Mouse (Mus musculus) layer of hippocampus, adult 8-10 months (tissue): ENCODE data around the gene Nemp2. TPM values are rescaled to one million over a fixed set of nuclear protein-coding genes. Genes with fewer than 3 reads are reported as not detected.

Source experiments
- DNase-seq, 2 experiments: peaks; one replicate each; pipeline ENCODE4 v3.0.0; 2022; ENCODE audit warnings: low spot score in 2 of 2
- total RNA-seq, 4 experiments: library from RNA; stranded (reverse); gene quantifications; 2 replicates each; pipeline ENCODE4 v1.2.4; 2022

The Nemp2 gene
- total RNA-seq: 1 to 10 TPM; 4.0 to 5.8 (median 4.4) TPM

DNA sequence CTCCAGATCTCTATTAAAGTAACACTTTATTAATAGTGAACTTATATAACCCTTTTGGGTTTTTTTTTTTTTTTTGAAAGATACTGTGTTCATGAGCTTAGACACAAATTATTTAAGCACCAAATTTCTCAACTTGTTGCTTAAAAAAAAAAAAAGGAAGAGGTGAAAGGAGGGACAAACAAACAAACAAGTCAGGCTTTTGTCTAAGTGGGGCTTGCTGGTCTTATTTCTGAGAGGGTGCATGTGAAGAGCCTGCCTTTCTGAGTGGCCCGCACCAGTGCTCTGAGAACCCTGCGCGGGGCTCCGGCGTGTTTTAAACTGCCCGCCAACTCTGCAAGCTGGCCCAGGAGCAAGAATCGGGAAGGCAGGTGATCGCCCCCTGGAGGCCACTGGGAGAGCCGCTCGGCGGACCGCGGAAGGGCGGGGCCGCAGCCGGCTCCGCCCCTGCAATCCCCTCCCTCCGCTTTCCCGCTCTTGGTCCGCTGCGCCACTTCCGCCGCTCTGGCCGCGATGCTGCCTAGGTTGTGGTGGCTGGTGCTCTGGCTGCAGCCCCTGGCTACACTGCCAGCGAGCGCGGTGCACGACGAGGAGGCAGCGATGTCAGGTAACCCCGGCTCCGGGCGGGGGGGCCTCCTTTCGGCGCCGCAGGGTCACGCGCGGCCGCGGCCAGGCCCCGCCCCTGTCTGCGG, at the start of gene Nemp2:
Nemp2 (plus strand) TSS at position 456 of the 689 bp plus-strand sequence.
- peak; percentile 83 to 93 for DNase-seq

DNA sequence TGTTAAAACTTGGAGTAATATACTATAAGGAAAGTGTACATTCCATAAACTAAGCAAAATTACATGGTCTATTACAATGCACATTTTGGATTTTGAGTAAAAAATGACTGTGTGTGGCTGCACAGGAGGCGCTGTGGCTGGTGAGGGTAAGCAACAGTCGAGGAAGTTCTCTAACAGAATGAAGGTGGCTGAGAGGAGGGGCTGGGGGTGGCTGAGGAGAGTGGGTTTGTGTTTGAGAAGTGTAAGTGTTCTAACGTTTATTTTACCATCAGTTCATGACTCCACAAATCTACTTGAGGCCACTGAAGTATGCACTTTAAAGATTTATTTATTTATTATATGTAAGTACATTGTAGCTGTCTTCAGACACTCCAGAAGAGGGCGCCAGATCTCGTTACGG, 48.8 kb upstream of the Nemp2 start:
- DNase-seq: no peak

DNA sequence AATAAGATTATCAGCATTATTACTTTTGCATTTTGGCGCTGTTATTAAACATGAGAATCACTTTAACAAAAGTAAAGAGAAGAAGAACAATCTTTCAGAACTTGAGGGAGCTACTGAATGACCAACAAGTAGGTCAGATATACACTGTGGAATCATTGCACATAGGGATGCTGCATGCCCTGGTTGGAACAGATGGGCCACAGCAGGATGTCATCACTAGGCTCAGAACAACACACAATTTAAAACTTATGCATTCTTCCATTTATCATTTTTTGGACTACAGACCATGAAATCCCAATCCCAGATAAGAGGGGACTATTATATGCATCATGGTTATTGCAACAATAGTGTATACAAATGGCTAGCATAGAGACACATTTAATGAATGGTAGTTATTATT, 47.6 kb upstream of the Nemp2 start:
- no peak for DNase-seq

DNA sequence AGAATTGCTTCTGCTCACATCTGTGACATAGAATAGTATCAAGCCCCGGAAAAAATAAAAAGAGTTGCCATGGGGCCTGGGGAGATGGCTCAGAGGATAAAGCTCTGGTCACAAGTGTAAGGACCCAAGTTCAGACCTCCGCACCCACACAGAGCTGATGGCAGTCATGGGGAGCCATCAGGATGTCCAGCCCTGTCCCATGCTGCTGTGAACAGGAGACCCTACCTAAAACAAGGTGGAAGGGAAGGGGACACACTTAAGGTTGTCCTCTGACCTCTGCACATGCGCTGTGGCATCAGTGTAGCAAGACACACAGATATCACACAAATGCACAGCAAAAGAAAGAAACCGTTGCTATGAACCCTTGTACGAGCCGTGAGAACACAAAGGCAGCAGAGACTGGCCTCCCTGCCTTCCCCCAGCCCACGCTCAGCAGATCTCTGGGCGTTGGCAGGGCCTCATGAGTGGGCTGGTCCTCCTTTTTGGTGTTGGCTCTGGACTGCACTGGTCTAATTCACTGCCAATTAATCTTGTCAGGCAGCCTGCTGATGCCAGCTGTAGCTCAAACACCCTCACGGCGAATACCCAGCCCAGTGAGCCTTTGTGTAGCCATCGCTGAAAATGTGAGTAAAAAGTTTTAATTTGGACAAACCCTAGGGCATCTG, 33.4 kb upstream of the Nemp2 start:
- DNase-seq: peak; percentile 67 to 71

DNA sequence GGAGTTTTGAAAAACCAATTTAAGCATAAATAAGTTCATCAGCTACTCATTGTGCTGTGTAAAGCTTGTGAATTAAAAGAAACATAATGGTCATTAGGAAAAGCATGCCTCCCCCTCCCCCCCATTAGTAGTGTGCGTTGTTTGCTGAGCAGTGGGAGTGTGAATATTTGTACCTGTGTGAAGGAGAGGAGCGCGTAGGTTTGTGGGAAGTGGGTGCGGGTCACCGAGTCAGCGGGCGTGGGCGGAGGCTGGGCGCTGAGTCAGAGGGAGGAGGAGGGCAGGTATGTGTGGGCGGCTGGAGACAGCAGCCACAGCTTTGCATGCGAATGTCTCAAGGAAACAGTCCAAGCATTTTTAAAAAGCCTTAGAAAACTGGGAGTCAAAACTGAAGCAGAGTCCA, 32.7 kb upstream of the Nemp2 start:
- DNase-seq: peak; percentile 19 to 20

- DNase-seq: no peak
These were observed 32.1 kb upstream of the Nemp2 start for GRCm38 (mm10) chr1:52598361-52598760.

- no peak for DNase-seq
These were observed 29.0 kb upstream of the Nemp2 start for GRCm38 (mm10) chr1:52601496-52601895.

GRCm38 (mm10) chr1:52607700-52608099, 22.8 kb upstream of the Nemp2 start:
- DNase-seq: no peak

DNA sequence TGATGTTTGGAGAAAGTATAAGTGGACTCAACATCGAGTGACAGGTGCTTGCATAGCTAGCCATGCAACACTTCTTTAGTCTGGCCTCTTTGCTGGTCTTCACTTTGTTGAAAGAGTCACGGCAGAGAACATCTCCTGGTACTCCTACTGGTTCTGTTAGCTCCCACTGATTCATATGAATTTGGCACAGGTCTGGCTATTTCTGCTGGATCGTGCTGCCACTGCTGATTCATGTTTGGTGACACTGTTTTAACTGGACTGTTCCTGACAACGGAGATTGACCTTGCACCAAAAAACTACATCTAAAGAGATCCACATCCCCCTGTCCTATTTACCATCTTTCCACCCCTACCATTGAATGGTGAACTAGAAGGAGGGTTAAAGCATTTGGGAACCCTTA, 22.0 kb upstream of the Nemp2 start:
- DNase-seq: no peak

- DNase-seq: no peak
These were observed 12.3 kb upstream of the Nemp2 start for GRCm38 (mm10) chr1:52618217-52618616.

DNA sequence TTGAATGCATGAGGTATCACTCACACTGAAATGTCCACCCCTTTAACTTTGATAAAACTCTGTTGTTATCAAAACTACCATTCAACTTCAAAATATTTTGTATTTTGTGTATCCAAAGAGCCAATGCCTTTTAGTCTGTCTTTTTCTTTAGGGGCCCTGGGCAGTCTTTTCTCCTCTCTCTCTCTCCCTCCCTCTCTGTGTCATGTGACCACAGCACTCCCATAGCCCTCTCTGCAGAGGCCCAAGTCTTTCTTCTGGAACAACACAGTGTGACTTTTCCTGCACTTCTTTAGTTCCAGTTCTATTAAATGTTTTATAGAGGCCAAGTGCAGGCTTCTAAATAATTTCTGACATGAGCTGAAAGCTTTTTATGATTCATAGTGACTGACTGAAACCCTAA, 10.1 kb upstream of the Nemp2 start:
- DNase-seq: no peak

DNA sequence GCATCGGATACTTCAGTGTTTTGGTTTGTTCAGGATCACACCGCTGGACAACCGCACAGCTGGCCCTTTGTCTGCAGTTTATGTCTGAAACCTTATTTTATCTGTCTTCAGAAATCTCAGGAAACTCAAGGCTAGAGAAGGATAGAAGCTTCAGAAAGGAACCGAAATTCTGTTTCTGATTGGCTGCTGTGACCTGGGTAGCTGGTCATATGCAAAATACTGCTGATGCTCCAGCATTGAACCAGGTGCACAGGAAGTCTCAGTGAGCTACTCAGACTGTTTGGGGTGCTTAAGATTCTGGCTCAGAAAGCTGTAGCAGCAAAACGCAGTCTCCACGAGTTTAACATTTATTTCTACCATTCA, 415 bp downstream of the Nemp2 start:
- no peak for DNase-seq

- DNase-seq: no peak
These were observed 1.1 kb downstream of the Nemp2 start for GRCm38 (mm10) chr1:52631570-52631969.

- DNase-seq: no peak
These were observed 3.7 kb downstream of the Nemp2 start for GRCm38 (mm10) chr1:52634251-52634650.

GRCm38 (mm10) chr1:52635932-52636331, 5.4 kb downstream of the Nemp2 start:
- DNase-seq: no peak

DNA sequence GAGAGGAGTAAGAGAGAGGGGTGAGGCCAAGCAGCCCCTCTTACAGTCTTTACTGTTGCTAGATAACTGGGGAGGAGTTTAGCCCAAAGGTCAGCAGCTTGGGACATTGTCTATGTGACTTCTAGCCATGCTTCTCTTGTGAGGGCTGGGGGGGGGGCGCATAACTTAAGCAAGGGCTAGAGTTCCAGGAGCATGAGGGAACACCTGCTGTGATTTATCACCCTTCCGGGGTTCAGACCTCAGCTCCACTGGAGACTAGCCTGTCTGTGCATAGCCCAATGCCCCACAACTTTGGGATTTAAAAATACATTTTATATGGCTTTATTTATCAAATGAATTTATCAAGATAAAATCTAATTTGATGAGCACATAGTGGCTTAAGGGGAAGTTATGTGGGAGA, 7.6 kb downstream of the Nemp2 start:
- DNase-seq: no peak

GRCm38 (mm10) chr1:52639090-52639489, 8.6 kb downstream of the Nemp2 start:
- no peak for DNase-seq

DNA sequence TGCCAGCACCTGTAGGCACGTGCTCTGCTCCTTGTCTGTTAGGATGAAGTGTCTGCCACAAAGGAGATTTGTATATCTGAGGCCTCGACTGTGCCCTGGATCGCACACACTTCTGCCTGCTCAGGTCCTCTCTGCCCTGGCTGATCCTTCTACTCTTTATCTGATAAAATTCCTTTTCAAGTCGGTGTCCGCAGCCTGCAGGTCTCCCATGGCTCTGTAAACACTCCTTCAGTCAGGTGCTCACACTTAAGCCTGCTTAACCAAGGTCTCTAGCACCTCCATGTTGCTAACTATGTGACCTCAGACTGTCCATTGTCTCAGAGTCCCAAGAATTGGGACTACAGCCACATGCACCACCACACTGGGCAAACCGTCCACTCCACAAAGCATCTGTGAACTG, 9.8 kb downstream of the Nemp2 start:
- no peak for DNase-seq

DNA sequence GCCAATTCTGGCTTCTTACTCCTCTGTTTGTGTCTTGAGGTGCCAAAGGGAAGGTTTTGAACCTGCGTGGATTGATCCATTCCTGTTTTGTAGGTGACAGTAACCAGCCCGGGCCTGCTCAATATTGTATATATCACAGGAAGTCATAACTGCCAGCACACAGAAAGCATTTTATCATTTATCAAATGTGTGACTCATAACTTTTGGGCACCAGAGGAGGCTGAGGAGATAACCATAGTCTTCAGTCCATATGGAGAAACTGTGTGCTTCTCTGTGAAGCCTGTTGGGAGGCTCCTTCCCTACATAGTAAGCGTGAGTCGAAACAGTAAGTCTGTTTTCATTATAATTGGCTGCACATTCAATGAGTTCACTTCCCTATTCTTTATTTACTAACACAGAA, 10.2 kb downstream of the Nemp2 start:
- no peak for DNase-seq

- DNase-seq: peak; percentile 75 to 88
These were observed 17.9 kb downstream of the Nemp2 start for GRCm38 (mm10) chr1:52648153-52649027.

GRCm38 (mm10) chr1:52650066-52650465, 19.6 kb downstream of the Nemp2 start:
- DNase-seq: no peak

- no peak for DNase-seq
These were observed 22.2 kb downstream of the Nemp2 start for GRCm38 (mm10) chr1:52652601-52653253.
